Mouse (Mus musculus): ENCODE data around the gene 4931406P16Rik.

DNA sequence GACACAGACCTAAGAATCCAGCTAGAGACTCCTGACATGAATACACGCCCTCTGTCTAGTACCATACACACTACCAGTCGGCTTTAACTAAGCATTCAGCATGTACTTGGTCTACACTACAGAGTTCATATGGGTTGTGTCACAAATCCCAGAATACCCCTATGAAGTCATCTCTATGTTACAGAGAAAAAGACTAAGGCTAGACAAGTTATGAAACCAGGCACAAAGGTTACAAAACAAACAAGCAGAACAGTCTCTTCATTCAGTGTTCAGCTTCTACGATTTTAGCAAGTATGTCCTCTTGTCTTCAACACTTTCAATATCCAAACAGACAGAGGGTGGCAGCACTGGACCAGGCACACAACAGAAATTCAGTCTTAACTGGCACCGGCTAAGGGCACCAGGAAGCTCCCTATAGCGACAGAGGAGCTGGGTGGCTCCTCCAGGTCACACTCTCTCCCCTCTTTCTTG, 47.4 kb downstream of the 4931406P16Rik start:
- no peak for TF ChIP-seq POLR2A (IDR thresholded peaks at IDR 0.05; ENCODE audit: control insufficient read depth, low read depth, low read length)
- TF ChIP-seq CTCF (IDR thresholded peaks at IDR 0.05; ENCODE audit: control insufficient read depth, insufficient read depth, insufficient replicate concordance, low read depth, low read length) = peak; percentile 35; the same call in 1 of the 2 replicates

Data from testis, adult 2 months (tissue).